Mouse (Mus musculus) naive thymus-derived CD4-positive, alpha-beta T cell, adult 2 months (primary cell): ENCODE measurements around the gene Cst12.
A peak's percentile ranks its signal among the peaks of the same experiment; 100 is the strongest.
"Not testable (repeated sequence)": the region's sequence is repeated elsewhere in the genome, so short reads cannot be mapped to it uniquely, and the experiment has no call there.

Source experiments
- DNase-seq: peaks from one replicate; pipeline ENCODE4 v3.0.0-alpha.2; 2011; ENCODE audit warnings: low read depth

Cst12 gene

DNA sequence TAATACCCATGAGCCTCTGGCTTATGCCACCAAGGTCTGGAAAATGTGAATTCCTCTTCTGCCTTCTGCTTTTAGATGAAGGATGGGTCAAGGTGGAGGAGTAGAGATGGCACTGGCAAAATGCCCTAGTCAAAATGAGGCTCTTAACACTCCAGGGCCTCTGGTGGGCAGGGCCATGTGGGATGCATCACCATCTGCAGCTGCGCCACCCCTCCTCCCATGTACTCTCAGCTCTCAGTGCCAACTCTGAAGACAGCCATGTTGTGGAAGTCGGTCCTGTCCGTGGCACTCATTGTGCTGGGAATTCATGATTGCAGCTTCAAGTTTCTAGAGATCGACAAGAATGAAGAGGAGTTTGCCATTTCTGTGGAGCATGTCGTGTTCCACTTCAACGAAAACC is at the start of gene Cst12:
Gene Cst12, plus strand, starts transcription at position 220 of the 400 bp plus-strand sequence.
- DNase-seq = no peak

DNA sequence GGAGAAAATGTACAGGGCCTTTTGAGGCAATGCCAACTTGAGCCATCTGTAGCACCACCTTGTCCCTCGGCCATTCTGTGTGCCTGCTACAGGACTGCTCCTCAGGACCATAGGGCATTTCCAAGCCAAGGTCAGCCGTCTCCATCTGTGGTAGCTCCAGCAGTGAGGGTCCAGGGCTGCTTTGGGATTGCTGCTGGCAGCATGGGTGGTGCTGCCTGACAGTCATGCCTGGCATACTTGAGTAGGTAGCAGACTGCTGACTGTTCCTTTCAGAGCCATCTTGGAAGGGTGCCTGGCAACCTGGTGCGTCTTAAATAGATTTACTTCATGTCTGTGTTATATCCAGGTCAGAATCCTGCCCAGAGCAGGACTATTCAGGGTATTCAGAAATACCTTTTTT is 46.2 kb upstream of the Cst12 start:
- DNase-seq = no peak

DNA sequence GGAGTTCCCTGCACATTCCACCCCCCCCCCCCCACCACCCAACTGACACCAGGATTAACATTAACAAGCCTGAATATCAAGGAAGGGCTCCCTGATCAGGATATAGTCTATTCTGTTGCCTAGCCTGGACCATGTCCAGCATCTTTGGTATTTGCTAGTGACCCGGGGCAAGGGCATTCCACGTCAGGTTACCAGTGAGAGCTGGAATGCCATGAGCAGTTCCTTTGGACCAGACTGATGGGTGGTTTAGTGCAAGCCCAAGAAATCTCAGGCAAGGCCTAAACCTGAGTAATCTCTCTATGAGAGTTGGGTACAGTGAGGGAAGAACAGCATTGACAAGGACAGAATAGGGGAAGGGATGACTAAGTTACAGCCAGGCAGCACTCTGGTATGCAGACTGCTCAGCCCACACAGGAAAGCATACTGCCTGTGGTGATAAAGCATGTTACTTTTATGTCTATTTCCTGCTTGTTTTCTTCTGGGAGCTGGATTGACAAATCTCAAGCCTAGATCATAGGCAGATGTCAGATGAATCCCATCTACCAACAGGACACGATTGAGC is 45.2 kb upstream of the Cst12 start:
- no peak for DNase-seq

DNA sequence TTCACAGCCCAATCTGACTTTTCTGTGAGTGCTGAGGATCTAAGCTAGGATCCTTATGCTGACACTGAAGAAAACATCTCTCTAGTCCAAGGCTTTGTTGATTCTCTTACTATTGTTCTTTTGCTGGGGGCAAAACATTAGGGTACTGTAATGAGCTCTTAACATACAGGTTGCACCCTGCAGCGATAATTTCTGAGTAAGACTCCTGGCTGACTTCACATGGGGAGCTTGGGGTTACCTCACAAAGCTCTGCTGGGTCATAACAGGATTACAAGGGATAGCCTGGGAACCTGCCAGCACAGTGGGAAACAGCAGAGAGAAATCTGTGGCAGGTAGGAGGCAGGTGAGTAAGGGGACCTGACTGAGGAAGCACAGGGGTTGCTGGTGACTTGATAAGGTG is 39.1 kb upstream of the Cst12 start, which contains the start of gene Cstl1:
Gene Cstl1, plus strand, starts transcription at position 301 of the 400 bp plus-strand sequence.
- DNase-seq = no peak

DNA sequence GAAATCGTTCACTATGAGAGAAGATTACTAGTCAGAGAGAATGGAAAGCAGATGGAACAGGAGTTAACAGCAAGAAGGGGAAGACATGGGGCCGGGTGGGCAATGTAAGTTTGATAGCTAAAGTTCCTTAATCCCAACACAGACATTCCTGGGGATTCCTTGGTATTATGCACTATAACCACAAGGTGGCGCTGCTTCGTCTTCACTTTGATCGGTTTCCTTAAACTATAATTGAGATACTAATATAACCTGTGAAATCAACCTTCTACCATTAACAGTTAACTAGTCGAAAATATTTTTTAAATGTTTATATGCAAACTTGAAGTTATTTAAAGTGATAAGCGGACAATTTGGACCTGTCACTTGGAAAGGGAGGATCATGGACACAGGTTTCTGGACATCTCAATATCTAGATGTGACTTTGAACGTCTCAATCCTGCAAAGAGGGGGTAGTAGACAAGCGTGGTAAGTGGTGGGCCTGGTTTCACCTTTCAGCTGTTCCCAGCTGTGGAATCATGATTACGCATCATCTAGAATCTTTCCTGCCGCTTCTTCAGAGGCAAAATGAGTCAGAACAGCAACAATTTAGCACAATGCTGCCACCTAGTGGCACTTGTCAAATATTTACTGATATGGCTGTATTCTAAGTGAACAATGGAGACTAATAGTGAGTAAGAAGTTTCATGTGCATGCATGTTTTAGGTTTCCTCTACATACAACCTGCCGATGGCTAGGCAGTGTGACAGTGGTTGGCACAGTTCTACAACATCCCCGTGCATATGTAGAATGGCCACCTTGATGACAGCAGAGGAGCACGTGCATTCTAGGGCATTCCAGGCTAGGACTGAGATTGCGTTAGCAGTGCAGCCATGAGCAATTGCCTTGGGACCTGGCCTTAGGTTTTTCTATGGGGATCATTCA is 37.0 kb upstream of the Cst12 start:
- peak; percentile 82 for DNase-seq

DNA sequence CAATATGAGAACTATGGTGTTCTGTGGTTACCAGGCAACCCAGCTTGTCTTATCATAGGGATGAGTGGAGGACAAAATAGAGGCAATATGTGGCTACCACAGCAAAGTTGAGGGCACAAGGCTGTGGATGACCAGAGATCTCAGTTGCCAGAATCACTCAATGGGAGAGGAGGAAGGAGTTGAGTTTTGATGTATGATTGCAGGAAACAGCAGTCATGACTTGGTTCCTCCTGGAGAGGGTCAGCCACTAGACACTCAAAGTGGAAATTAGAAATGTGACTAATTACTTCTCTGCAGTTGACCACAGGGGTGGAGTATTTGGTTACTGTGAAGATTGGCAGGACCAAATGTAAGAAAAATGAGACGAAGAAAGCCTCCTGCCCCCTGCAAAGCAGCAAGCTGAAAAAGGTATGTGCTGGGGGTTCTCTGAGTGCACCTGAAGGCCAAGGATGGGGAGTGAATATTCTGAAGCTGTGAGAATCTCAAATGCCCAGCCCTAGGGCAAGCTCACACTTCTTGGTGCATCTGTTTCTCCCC is 34.8 kb upstream of the Cst12 start:
- DNase-seq = no peak

DNA sequence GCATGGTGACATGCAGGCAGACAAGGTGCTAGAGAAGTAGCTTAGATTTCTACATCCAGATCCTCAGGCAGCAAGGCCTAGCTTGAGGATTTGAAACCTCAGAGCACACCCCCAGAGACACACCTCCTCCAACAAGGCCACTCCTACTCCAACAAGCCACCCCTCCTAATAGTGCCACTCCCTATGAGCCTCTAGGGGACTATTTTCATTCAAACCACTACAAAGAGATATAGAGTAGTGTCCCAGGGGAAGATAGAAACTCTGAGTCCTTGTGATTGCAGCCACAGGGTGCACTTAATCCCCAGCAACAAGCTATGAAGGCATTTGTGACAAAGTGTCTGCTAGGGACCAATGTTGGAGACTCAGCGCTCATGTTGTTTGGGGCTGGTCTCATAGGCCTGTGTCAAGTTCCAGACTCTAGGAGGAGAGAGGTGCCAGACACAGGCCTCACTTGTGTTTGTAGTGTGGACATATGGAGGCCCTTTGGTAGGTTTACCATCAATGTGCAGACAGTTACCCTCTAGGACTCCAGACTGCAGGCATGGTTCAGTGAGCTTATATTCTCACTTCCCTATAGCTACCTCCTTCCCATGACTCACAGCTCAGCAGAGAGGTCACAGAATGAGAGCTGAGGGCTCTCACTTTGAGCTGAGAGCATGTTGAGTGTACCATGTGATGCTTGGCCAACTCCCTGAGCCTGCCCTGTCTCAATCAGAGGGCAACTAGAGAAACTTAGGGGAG is 25.3 kb upstream of the Cst12 start:
- DNase-seq = no peak

DNA sequence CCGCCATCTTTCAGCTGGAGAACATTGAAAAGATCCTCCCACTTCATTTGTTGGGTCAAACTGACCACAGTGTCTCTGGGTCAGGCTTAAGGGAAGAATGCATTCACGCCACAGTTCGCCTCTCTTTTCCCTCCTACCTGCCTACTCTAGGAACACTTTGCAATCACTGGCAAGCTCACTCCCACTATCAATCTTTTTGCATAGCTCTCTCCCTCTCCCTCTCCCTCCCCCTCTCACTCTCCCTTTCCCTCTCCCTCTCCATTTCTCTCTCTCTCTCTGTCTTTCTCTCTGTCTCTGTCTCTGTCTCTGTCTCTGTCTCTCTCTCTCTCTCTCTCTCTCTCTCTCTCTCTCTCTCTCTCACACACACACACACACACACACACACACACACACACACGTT is 17.8 kb upstream of the Cst12 start, which contains the start of gene Cst11:
Gene Cst11, minus strand, starts transcription at position 101 of the 400 bp plus-strand sequence.
- DNase-seq = not testable (repeated sequence)

DNA sequence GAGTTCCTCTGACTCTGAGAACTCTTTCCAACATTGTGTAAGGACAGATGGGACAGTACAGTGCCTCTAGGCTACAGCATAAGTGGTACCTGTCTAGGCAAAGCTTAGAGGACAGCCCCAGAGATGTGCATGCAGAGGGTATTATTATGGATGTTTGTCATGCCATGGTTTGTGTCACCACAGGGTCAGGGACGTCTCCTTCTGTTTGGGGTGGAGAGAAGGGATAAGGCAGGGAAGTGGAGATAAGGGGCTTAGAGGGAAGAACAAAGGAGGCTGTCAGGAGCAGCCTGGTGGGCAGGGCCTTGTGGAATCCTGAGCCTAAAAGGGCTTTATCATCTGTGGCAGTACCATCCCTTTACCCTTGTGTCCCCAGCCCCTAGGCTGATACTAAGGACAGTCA is 7.5 kb upstream of the Cst12 start, which contains the start of gene 8030411F24Rik:
Gene 8030411F24Rik, plus strand, starts transcription at position 301 of the 400 bp plus-strand sequence.
- DNase-seq = no peak

DNA sequence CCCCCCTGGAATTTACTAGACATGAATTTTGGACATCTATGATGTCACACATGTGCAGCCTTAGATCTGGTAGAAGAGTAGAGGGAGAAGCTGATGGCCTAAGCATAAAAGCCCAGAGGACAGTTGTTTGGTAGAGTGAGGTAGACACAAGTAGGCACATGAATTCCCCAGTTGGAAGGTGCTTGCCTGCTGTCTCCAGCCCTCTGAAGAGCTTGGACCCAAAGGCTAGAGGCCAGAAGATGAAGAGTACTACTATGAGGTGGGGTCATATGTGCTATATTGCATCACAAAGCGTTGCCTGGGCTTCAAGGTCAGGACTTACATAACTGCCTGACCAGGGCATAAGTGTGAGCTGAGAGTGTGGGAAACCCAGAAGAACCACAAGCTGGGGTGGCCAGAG is 9.3 kb downstream of the Cst12 start, which contains the start of gene Cst8:
Gene Cst8, plus strand, starts transcription at position 301 of the 400 bp plus-strand sequence.
- DNase-seq = no peak

DNA sequence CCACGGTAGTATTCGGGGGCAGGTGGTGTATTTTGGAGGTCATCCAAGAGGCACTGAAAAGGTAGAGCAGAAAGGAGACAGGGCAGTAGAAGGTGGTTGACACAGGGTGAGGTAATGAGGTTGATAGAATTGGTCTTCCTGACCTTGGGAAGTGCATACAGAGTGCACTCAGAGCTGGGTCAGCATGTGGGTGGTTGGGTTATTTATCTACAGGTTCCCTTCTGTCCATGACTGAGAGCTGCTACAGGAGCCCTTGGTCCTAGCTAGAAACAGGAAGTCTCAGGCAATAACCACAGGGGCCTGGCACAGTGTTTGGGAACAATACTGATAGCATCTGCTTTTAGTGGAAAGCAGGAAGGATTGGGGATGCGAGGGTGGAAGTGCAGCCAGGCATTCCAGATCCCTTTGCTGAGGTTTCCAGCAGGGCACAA is 12.3 kb downstream of the Cst12 start:
- no peak for DNase-seq

DNA sequence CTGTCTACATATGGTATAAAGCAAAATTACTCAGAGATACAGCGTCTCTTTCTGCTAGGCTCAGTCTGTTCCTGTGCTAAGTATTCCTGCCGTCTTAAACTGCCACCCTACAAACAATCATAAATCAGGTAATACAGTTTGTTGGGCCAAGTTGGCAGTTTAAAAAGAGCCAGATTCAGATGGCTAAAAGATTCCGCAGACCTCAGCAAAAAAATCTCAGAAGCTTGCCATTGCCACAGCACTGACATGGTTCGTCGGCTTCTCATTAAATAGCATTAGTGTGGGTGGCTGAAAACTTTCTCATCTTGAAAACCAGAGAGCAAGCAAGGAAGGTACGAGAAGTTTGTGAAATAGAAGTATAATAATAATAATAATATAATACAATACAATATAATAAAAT is 17.5 kb downstream of the Cst12 start:
- DNase-seq = no peak

DNA sequence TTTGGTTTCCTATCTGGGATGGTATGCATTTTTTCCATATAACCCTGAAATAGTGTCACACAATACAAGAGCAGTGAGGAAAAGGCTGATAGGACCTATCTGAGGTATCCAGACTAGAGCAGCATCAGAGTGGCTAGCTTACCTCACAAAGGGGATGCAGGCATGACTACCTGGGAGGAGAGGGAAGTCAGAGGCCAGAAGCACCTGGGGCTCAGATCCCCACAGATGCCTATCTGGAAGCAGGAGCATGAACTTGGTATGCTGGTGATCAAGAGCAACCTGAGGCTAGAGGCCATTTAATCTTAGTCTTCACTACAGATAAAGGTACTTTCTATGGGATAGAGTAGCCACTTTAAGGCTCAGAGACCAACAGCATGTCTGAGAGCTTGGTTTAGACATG is 30.7 kb downstream of the Cst12 start, which contains the start of gene Cst13:
Gene Cst13, plus strand, starts transcription at position 173 of the 400 bp plus-strand sequence.
- no peak for DNase-seq

DNA sequence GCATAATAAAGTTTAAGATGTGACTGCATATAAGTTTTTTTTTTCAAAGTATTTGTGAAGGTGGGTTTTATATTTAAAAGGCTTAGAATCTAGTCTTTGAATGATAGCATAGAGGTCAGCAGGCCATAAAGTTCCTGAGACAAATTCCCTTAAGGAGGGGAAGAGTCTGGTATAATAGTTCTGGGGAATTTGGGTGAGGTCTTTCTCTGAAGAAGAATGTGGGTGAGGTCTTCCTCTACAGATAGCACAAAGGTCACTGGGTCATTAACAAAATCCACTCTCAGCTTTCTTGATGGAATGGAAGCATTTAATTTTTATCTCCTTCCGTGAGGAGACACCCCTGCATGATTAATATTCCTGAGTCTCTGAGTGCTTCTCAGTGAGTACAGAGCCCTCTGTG is 36.8 kb downstream of the Cst12 start:
- no peak for DNase-seq

DNA sequence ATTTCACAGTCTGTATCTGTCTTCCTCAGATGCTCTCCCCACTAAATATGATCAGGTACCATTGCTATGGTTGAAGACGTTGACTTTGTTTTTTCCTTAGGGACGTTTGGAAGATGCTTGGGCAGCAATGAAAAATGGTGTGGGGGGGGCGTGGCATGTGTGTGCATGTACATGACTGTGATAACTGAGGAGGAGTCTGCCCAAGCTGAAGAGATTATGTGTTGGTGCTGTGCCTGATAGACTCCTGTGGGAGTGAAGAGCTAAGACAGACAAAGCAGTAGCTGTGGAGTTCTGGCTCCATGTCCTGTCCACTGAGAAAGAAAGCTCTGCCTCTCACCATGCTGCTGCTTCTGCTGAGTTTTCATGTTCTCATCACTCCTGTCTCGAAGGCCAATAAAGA is 45.8 kb downstream of the Cst12 start, which contains the start of gene Cst9:
Gene Cst9, plus strand, starts transcription at position 236 of the 400 bp plus-strand sequence.
- no peak for DNase-seq

DNA sequence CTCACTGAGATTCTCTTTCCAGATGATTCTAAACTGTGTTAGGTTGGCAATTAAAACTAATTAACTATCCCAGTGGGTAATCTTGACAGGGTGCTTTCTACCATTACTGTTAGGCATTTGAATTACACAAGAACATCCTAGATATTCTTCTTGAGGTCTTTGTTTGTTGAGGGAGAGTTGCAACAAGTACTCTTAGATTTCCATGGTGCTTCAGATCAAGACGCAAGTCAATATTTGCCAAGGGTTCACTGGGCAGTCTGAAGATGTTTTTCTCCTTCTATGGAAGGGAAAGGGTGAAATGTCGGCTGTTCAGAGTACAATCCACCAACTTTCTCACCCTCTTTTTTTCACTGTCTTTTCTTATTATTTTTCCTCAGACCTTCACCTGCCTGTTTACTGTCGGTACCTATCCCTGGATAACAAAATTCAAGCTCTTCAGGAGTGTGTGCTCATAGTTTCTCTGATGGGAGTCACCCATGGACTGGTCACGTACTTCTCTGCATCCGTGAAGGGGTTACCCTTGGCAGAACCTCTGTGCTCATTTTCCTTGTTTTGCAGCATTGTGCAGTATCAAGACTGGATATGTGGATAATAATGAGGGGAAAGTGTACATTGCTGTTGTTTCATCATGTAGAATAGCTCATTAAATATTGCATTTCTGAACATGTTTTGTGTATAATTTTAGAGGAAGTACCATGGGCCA is 49.1 kb downstream of the Cst12 start:
- no peak for DNase-seq

DNA sequence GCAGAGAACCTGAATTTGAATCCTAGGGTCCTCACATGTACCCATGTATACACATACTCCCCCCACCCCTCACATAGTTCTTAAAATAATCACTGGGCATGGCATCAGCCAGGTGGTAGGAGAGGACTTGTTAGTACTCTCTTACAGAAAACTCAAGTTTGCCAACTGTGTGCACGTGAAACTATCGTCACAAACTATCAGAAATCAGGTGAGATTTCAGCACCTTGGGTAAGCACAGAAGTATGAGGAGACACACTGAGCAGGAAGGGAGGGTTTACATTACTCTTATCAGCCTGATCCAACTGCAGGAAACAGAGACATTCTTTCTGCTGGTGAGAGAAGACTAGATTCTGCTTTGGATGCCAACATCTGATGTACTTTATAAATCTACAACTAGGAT is 50.1 kb downstream of the Cst12 start:
- DNase-seq = no peak
